Comparison of ENCODE assay signal across 10 mouse cellular contexts in the genomic region with DNA sequence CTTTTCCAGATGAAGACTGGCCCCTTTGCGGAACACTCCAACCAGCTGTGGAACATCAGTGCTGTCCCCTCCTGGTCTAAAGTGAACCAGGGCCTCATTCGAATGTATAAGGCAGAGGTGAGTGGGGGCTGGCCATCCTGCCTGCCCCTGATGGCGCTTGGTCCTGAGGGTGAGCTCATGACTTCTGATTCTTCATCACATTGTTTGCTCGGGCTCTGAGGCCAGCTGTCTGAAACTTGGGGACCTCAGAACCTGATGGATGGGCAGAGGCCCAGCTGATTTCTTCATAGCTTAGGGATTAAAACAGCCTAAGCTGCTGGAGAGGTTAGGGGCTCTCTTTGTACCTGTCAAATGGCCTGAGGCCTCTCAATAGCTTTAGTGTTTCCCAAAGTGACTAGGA. TPM values are rescaled to one million over a fixed set of nuclear protein-coding genes. Genes with fewer than 3 reads are reported as not detected.
A peak's percentile ranks its signal among the peaks of the same experiment; 100 is the strongest.
DNase-seq lines count a peak whose midpoint lies in the region; ATAC-seq and TF ChIP-seq lines count a peak whose summit lies in the region.
"Had no signal": no experiment of that assay in that cellular context is flagged by ENCODE, and none has a peak within 500 bp of the region (broad histone marks: within the 10 kb centered on the region; RNA-seq: fewer than 3 reads in every experiment).

No protein-coding gene starts in this region.

- DNase-seq in kidney, adult 2 months, result no peak
- DNase-seq in kidney, postnatal 4 days, result no peak
- no peak for DNase-seq in hindbrain, embryonic 11.5 days (ENCODE audit: low spot score)
- DNase-seq in midbrain, embryonic 14.5 days, result no peak
- no peak for DNase-seq in cerebellum, adult 8-10 months
- DNase-seq in urinary bladder, postnatal 4 days (ENCODE audit: low spot score in 2 of 2), result no peak
- no peak for DNase-seq in gastrocnemius, postnatal 4 days (ENCODE audit: low spot score in 2 of 2)
- DNase-seq: cerebellum, adult 9-10 months had no signal

- TF ChIP-seq CTCF in kidney, adult 2 months (conservative IDR thresholded peaks at IDR 0.05; ENCODE audit: insufficient read depth, insufficient read length, low read depth, low read length), result no peak
- TF ChIP-seq CTCF in cortical plate, adult 2 months (IDR thresholded peaks at IDR 0.05; ENCODE audit: extremely low read depth, insufficient read depth, low read length), result no peak

- peaks cover 53% of the 10 kb centered on the region for H3K4me1 ChIP-seq in kidney, adult 2 months (ENCODE audit: control insufficient read depth, insufficient read depth, low read length)
- peaks cover 14% of the 10 kb centered on the region for H3K4me1 ChIP-seq in cortical plate, adult 2 months (ENCODE audit: control insufficient read depth, insufficient read depth, low read length)
- H3K4me1 ChIP-seq in hindbrain, embryonic 11.5 days (replicated peaks; ENCODE audit: control insufficient read depth, insufficient read depth, low read length), result peaks cover 25% of the 10 kb centered on the region
- H3K4me1 ChIP-seq in midbrain, embryonic 14.5 days (ENCODE audit: control insufficient read depth, insufficient read depth, low read length), result peaks cover 30% of the 10 kb centered on the region

- H3K4me2 ChIP-seq in hindbrain, embryonic 11.5 days (replicated peaks; ENCODE audit: low read depth, low read length), result no peak overlapping the region
- H3K4me2 ChIP-seq in midbrain, embryonic 14.5 days (ENCODE audit: low read length), result no peak overlapping the region

- no peak for ATAC-seq in hindbrain, embryonic 11.5 days (ENCODE audit: low FRiP score)
- no peak for ATAC-seq in midbrain, embryonic 14.5 days (ENCODE audit: low FRiP score, low TSS enrichment)

- TF ChIP-seq POLR2A in kidney, adult 2 months (IDR thresholded peaks at IDR 0.05; ENCODE audit: low read depth, low read length), result no peak
- no peak for TF ChIP-seq POLR2A in cortical plate, adult 2 months (IDR thresholded peaks at IDR 0.05; ENCODE audit: extremely low read depth, insufficient read depth, low read length)

- H3K9me3 ChIP-seq in hindbrain, embryonic 11.5 days (ENCODE audit: control insufficient read depth, low read length), result no peaks in the 10 kb centered on the region
- H3K9me3 ChIP-seq in midbrain, embryonic 14.5 days (ENCODE audit: control insufficient read depth, low read length), result no peaks in the 10 kb centered on the region

- H3K4me3 ChIP-seq in kidney, adult 2 months (ENCODE audit: insufficient read depth, low read depth, low read length), result no peak overlapping the region
- no peak overlapping the region for H3K4me3 ChIP-seq in cortical plate, adult 2 months (ENCODE audit: insufficient read depth, low read length)
- H3K4me3 ChIP-seq in hindbrain, embryonic 11.5 days (ENCODE audit: low read depth, low read length), result no peak overlapping the region
- no peak overlapping the region for H3K4me3 ChIP-seq in midbrain, embryonic 14.5 days (replicated peaks; ENCODE audit: low read depth, low read length)

- H3K27ac ChIP-seq in kidney, adult 2 months (ENCODE audit: insufficient read depth, low read depth, low read length), result peak overlapping the region; percentile 97
- H3K27ac ChIP-seq in cortical plate, adult 2 months (ENCODE audit: insufficient read depth, low read length), result peak overlapping the region; percentile 97; the same call in 1 of the 2 replicates
- peak overlapping the region; percentile 37; the same call in 1 of the 2 replicates for H3K27ac ChIP-seq in hindbrain, embryonic 11.5 days (ENCODE audit: low read depth, low read length)
- peak overlapping the region; percentile 87 for H3K27ac ChIP-seq in midbrain, embryonic 14.5 days (replicated peaks; ENCODE audit: low read depth, low read length)

- no peaks in the 10 kb centered on the region; the same call in 1 of the 2 replicates for H3K36me3 ChIP-seq in kidney, adult 2 months (ENCODE audit: control insufficient read depth, insufficient read depth, low read length)
- H3K36me3 ChIP-seq in hindbrain, embryonic 11.5 days (ENCODE audit: control insufficient read depth, insufficient read depth, low read length), result no peaks in the 10 kb centered on the region; the same call in 1 of the 2 replicates
- peaks cover 58% of the 10 kb centered on the region for H3K36me3 ChIP-seq in midbrain, embryonic 14.5 days (ENCODE audit: control insufficient read depth, insufficient read depth, low read length)

- H3K27me3 ChIP-seq in kidney, adult 2 months (replicated peaks; ENCODE audit: control insufficient read depth, insufficient read depth, low read length), result no peaks in the 10 kb centered on the region
- no peaks in the 10 kb centered on the region for H3K27me3 ChIP-seq in hindbrain, embryonic 11.5 days (ENCODE audit: control insufficient read depth, insufficient read depth, low read length)
- no peaks in the 10 kb centered on the region for H3K27me3 ChIP-seq in midbrain, embryonic 14.5 days (ENCODE audit: control insufficient read depth, insufficient read depth, low read length)

- 51% methylated on average over 4 of the region's 4 CpGs for WGBS in kidney, adult 2 months
- 75% methylated on average over 4 of the region's 4 CpGs for WGBS in hindbrain, embryonic 11.5 days
- WGBS in midbrain, embryonic 14.5 days, result 64% methylated on average over 4 of the region's 4 CpGs

- H3K9ac ChIP-seq in hindbrain, embryonic 11.5 days (ENCODE audit: low read depth, low read length), result no peak overlapping the region
- peak overlapping the region; percentile 27; the same call in 1 of the 2 replicates for H3K9ac ChIP-seq in midbrain, embryonic 14.5 days (replicated peaks; ENCODE audit: low read length)

RNA-seq across cellular contexts. Expression of a gene that starts 27.4 kb away (rescaled TPM):
- polyA plus RNA-seq in kidney, adult 2 months (2012; rRNA removed), result 132 and 176 TPM in 2 replicates
- 167 and 176 TPM in 2 replicates for polyA plus RNA-seq in cortical plate, adult 2 months (2012; rRNA removed)
- polyA plus RNA-seq in hindbrain, embryonic 11.5 days (2014; fragmentation: Nextera tagmentation; extraction: Ambion mirVana), result 55.4 and 62.8 TPM in 2 replicates
- polyA plus RNA-seq in midbrain, embryonic 14.5 days (2014; fragmentation: Nextera tagmentation; extraction: Ambion mirVana), result 86.7 and 115 TPM in 2 replicates
- total RNA-seq in gastrocnemius, postnatal 4 days (2021), result 100 to 1,000 TPM; 122 to 132 TPM

RNA-seq across cellular contexts. Expression of a gene that starts 27.7 kb away (rescaled TPM):
- 214 and 254 TPM in 2 replicates for polyA plus RNA-seq in kidney, adult 2 months (2012; rRNA removed)
- 44.7 and 50.9 TPM in 2 replicates for polyA plus RNA-seq in cortical plate, adult 2 months (2012; rRNA removed)
- 21.5 and 27.5 TPM in 2 replicates for polyA plus RNA-seq in hindbrain, embryonic 11.5 days (2014; fragmentation: Nextera tagmentation; extraction: Ambion mirVana)
- 22.2 and 24.0 TPM in 2 replicates for polyA plus RNA-seq in midbrain, embryonic 14.5 days (2014; fragmentation: Nextera tagmentation; extraction: Ambion mirVana)
- 100 to 1,000 TPM; 229 to 241 TPM for total RNA-seq in gastrocnemius, postnatal 4 days (2021)

RNA-seq across cellular contexts. Expression of a gene that starts 30.7 kb away (rescaled TPM):
- polyA plus RNA-seq in kidney, adult 2 months (2012; rRNA removed), result 9.9 and 16.1 TPM in 2 replicates
- 19.5 and 22.1 TPM in 2 replicates for polyA plus RNA-seq in cortical plate, adult 2 months (2012; rRNA removed)
- 6.3 and 6.8 TPM in 2 replicates for polyA plus RNA-seq in hindbrain, embryonic 11.5 days (2014; fragmentation: Nextera tagmentation; extraction: Ambion mirVana)
- 3.7 and 4.3 TPM in 2 replicates for polyA plus RNA-seq in midbrain, embryonic 14.5 days (2014; fragmentation: Nextera tagmentation; extraction: Ambion mirVana)
- total RNA-seq in gastrocnemius, postnatal 4 days (2021), result 1 to 10 TPM; 8.2 to 8.9 TPM
- total RNA-seq: MEL had no signal

RNA-seq across cellular contexts. Expression of a gene that starts 51.2 kb away (rescaled TPM):
- polyA plus RNA-seq in kidney, adult 2 months (2012; rRNA removed), result 30.6 and 36.4 TPM in 2 replicates
- polyA plus RNA-seq in cortical plate, adult 2 months (2012; rRNA removed), result 32.0 and 35.5 TPM in 2 replicates
- 41.9 and 44.5 TPM in 2 replicates for polyA plus RNA-seq in hindbrain, embryonic 11.5 days (2014; fragmentation: Nextera tagmentation; extraction: Ambion mirVana)
- 56.3 and 57.2 TPM in 2 replicates for polyA plus RNA-seq in midbrain, embryonic 14.5 days (2014; fragmentation: Nextera tagmentation; extraction: Ambion mirVana)
- 10 to 100 TPM; 18.3 to 21.1 TPM for total RNA-seq in gastrocnemius, postnatal 4 days (2021)

Comparison
In these comparisons a context has a peak if more than half of its experiments do, and no peak if none do; other contexts are left out.
1. H3K27ac ChIP-seq: peak in every context shown above with its lines; median percentile 97 in kidney, adult 2 months; 97 in cortical plate, adult 2 months; 87 in midbrain, embryonic 14.5 days; 37 in hindbrain, embryonic 11.5 days.